Mouse (Mus musculus) spleen, adult 2 months (tissue): Measurements from ENCODE around the gene Olfr825.

ENCODE experiments used
- CTCF ChIP-seq: fragments of 200-500 bp; IDR thresholded peaks from 2 replicates; pipeline ENCODE4 v1.5.1; 2011; ENCODE audit warnings: mild to moderate bottlenecking, inconsistent platforms; ENCODE audit not compliant: insufficient read depth, insufficient read length, insufficient replicate concordance; ENCODE audit errors: extremely low read depth
- POLR2A ChIP-seq: fragments of 200-500 bp; IDR thresholded peaks from 2 replicates; pipeline ENCODE4 v1.6.1; 2011; ENCODE audit warnings: low read depth, low read length, inconsistent platforms

- TF ChIP-seq CTCF (no peak), POLR2A (no peak)
These were observed 47.7 kb upstream of the Olfr825 start, which contains the start of gene Olfr827 for GRCm38 (mm10) chr10:130214303-130214702.
